Mouse (Mus musculus): ENCODE results near the gene Cdk17.

DNA sequence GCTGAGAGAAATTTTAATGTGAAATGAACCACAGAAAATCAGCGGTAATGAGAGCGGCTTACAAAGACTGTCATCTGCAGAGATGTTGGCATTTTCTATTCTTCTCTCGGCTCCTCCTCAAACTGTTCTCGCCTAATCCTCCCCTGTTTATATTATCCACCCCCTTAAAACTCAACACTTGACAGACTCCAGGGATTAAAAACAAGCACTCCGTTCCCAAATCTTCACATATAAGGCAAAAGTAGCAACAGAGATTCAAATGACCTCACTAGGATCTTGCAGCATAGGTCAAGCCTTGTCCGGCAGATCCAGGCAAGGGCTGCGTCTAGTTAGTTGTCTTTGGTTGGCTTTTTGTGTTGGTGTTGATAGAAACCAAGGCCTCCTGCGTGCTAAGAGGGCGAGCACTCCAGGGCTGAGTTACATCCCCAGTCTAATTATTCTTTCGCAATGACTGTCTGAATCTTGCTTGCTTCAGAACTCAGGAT lies 30.2 kb upstream of the Cdk17 start:
- TF ChIP-seq CTCF (IDR thresholded peaks at IDR 0.05; ENCODE audit: insufficient read depth, low read length) (no peak), POLR2A (IDR thresholded peaks at IDR 0.05; ENCODE audit: borderline replicate concordance, extremely low read depth, low read depth, low read length) (no peak)

Measured in lung, adult 2 months (tissue).